Mouse (Mus musculus): Measurements from ENCODE around the gene Vars2.

DNA sequence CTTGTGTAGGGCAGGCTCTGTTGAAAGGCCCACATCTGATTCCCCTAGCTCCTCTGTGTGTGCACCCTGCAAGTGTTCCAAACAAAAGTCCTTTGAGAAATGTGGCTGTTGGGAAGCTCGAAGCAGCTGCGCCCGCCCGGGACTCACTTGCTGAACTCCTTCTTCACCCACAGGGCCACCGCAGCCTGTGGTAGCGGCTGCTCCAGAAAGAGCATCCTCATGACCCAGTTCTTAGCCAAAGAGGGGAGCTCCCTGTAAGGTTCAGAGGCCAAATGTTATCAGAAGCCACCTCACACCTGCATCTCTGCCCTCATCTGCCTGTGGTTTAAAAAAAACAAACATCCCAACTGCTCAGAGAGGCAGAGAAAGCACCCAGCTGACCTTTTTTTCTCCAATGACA lies 4.5 kb upstream of the Vars2 start:
- TF ChIP-seq ZNF384 (IDR thresholded peaks at IDR 0.05; ENCODE audit: low read depth, low read length) (no peak), ZC3H11A (IDR thresholded peaks at IDR 0.05; ENCODE audit: borderline replicate concordance, low read depth, low read length) (no peak), HCFC1 (IDR thresholded peaks at IDR 0.05; ENCODE audit: borderline replicate concordance, insufficient read depth, low read length) (no peak), MAFK (IDR thresholded peaks at IDR 0.05; ENCODE audit: insufficient read depth, low read depth, low read length) (no peak), CHD2 (IDR thresholded peaks at IDR 0.05; ENCODE audit: low read depth, low read length) (no peak)

Measured in ES-E14 (cell line).